Mouse (Mus musculus) heart, postnatal 0 days (tissue): Measurements from ENCODE around the gene Olfr648.

ENCODE experiments used
- CTCF ChIP-seq: IDR thresholded peaks from 2 replicates; pipeline ENCODE4 v1.5.1; 2016; ENCODE audit warnings: antibody characterized with exemption, control low read depth, low read depth
- EP300 ChIP-seq: IDR thresholded peaks from 2 replicates; pipeline ENCODE4 v1.6.1; 2016; ENCODE audit warnings: antibody characterized with exemption, low read depth

DNA sequence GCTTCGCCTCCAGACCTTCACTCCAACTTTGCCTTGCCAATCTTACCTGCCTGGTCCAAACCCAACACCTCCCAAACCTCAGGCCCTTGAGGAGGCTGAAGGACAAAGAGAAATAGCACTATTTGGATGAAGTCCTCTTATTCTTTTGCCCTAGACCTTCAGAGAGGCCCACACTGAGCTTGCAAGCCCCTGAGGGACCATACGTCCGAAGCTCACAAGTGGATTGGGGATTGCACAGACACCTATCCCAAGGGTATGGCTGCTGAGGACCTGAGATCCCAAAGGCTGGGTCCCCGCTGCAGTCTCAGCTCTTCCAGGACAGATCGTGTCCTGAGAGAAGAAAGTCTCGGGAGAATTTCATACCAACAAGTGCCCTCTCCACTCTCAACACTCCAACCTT is 12.7 kb upstream of the Olfr648 start, which contains the start of gene Olfr649:
- TF ChIP-seq CTCF = no peak
- TF ChIP-seq EP300 = no peak
